Mouse (Mus musculus) limb, embryonic 14.5 days (tissue): ENCODE data around the gene Olfr1341. TPM values are rescaled to one million over a fixed set of nuclear protein-coding genes. Genes with fewer than 3 reads are reported as not detected.

Source experiments
- ATAC-seq: fragments of 200-750 bp; cut with Nextera tagmentation; 2 replicates; pipeline ENCODE4 v1.8.0; 2017; ENCODE audit warnings: low read depth, moderate number of reproducible peaks, moderate TSS enrichment; ENCODE audit not compliant: low FRiP score
- DNase-seq: peaks from one replicate; pipeline ENCODE4 v3.0.0-alpha.2; 2015; ENCODE audit warnings: low spot score
- H3K27ac ChIP-seq: fragments of 300-500 bp; sonication (generic); replicated peaks from 2 replicates; pipeline ENCODE4 v1.5.1; 2014; ENCODE audit warnings: low read depth, mild to moderate bottlenecking, low read length, moderate library complexity, mixed read lengths
- H3K27me3 ChIP-seq: fragments of 300-500 bp; sonication (generic); 2 replicates; pipeline ENCODE4 v1.6.1; 2014; ENCODE audit warnings: low read length, mixed read lengths; ENCODE audit not compliant: control insufficient read depth, insufficient read depth
- H3K36me3 ChIP-seq: fragments of 300-500 bp; sonication (generic); 2 replicates; pipeline ENCODE4 v1.6.1; 2014; ENCODE audit warnings: mild to moderate bottlenecking, low read length, moderate library complexity, mixed read lengths; ENCODE audit not compliant: control insufficient read depth, insufficient read depth
- H3K4me1 ChIP-seq: fragments of 300-500 bp; sonication (generic); 2 replicates; pipeline ENCODE4 v1.6.1; 2014; ENCODE audit warnings: antibody characterized with exemption, low read length, mixed read lengths; ENCODE audit not compliant: control insufficient read depth, insufficient read depth
- H3K4me2 ChIP-seq: fragments of 300-500 bp; sonication (generic); replicated peaks from 2 replicates; pipeline ENCODE4 v1.6.1; 2014; ENCODE audit warnings: low read depth, mild to moderate bottlenecking, low read length, moderate library complexity; ENCODE audit not compliant: severe bottlenecking
- H3K4me3 ChIP-seq: fragments of 300-500 bp; sonication (generic); replicated peaks from 2 replicates; pipeline ENCODE4 v1.5.1; 2014; ENCODE audit warnings: low read length
- H3K9ac ChIP-seq: fragments of 300-500 bp; sonication (generic); 2 replicates; pipeline ENCODE4 v1.6.1; 2014; ENCODE audit warnings: mild to moderate bottlenecking, low read depth, low read length, moderate library complexity; ENCODE audit not compliant: severe bottlenecking
- H3K9me3 ChIP-seq: fragments of 300-500 bp; sonication (generic); 2 replicates; pipeline ENCODE4 v1.6.1; 2016; ENCODE audit warnings: low read length; ENCODE audit not compliant: control insufficient read depth
- POLR2A ChIP-seq: fragments of 200-500 bp; IDR thresholded peaks from 2 replicates; pipeline ENCODE4 v1.8.0; 2012; ENCODE audit warnings: inconsistent platforms, mild to moderate bottlenecking, moderate library complexity, borderline replicate concordance; ENCODE audit not compliant: insufficient read depth, insufficient read length; ENCODE audit errors: extremely low read depth
- WGBS: fragments of 180-500 bp; shearing (Covaris S2); extraction: QIAGEN DNeasy Blood & Tissue Kit; methylation state at CpG from one replicate; pipeline ENCODE4 v1.1.7; 2014; 5-methylcytosine and 5-hydroxymethylcytosine counted together
- polyA plus RNA-seq, 2 experiments: library from polyadenylated mRNA; depleted of rRNA in 1 of 2; stranded (reverse) in 1 of 2; unstranded in 1 of 2; fragments of >200 nt; fragmentation: Nextera tagmentation in 1 of 2; extraction: Ambion mirVana in 1 of 2; gene quantifications; 2 replicates each; pipeline versions ENCODE4 v1.2.1 to v1.2.3; 2012 to 2014

Olfr1341 gene
- polyA plus RNA-seq, 2 experiments, result not detected

- no peak overlapping the region for H3K4me3 ChIP-seq
- H3K4me2 ChIP-seq, result no peak overlapping the region
- DNase-seq, result no peak
- WGBS, result 66% methylated on average over 3 of the region's 3 CpGs
- no peaks in the 10 kb centered on the region for H3K36me3 ChIP-seq
- H3K27ac ChIP-seq, result no peak overlapping the region
- ATAC-seq, result no peak
- H3K4me1 ChIP-seq, result no peaks in the 10 kb centered on the region
- TF ChIP-seq POLR2A, result no peak
- H3K9me3 ChIP-seq, result no peaks in the 10 kb centered on the region
- H3K9ac ChIP-seq, result no peak overlapping the region
- no peaks in the 10 kb centered on the region; the same call in 1 of the 2 replicates for H3K27me3 ChIP-seq
Measured at GRCm38 (mm10) chr4:118739574-118739973, 36.3 kb downstream of the Olfr1341 start.

GRCm38 (mm10) chr4:118740988-118741698 is 37.8 kb downstream of the Olfr1341 start:
- no peak overlapping the region for H3K27ac ChIP-seq
- TF ChIP-seq POLR2A, result no peak
- no peak overlapping the region for H3K4me3 ChIP-seq
- H3K36me3 ChIP-seq, result no peaks in the 10 kb centered on the region
- no peaks in the 10 kb centered on the region for H3K4me1 ChIP-seq
- ATAC-seq, result no peak
- no peak overlapping the region for H3K4me2 ChIP-seq
- DNase-seq, result no peak
- no peaks in the 10 kb centered on the region for H3K9me3 ChIP-seq
- no peak overlapping the region for H3K9ac ChIP-seq
- 9% methylated on average over 11 of the region's 11 CpGs for WGBS
- H3K27me3 ChIP-seq, result no peaks in the 10 kb centered on the region; the same call in 1 of the 2 replicates

GRCm38 (mm10) chr4:118741881-118742280 is 38.6 kb downstream of the Olfr1341 start:
- no peak for TF ChIP-seq POLR2A
- no peak for DNase-seq
- Histone ChIP-seq H3K27me3 (no peaks in the 10 kb centered on the region; the same call in 1 of the 2 replicates), H3K4me1 (no peaks in the 10 kb centered on the region), H3K4me3 (no peak overlapping the region), H3K9me3 (no peaks in the 10 kb centered on the region), H3K9ac (no peak overlapping the region), H3K4me2 (no peak overlapping the region), H3K27ac (no peak overlapping the region), H3K36me3 (no peaks in the 10 kb centered on the region)
- ATAC-seq, result no peak
- WGBS, result 8% methylated on average over 16 of the region's 16 CpGs

GRCm38 (mm10) chr4:118758637-118759036 is 55.3 kb downstream of the Olfr1341 start, which contains the start of gene Olfr1338:
Olfr1338 (minus strand) TSS chr4:118758737.
- Histone ChIP-seq H3K4me1 (no peaks in the 10 kb centered on the region), H3K27ac (no peak within 1 kb of the TSS), H3K9ac (no peak within 1 kb of the TSS), H3K4me3 (no peak within 1 kb of the TSS), H3K36me3 (no peaks in the 10 kb centered on the region), H3K4me2 (no peak within 1 kb of the TSS), H3K9me3 (no peaks in the 10 kb centered on the region), H3K27me3 (no peaks in the 10 kb centered on the region)
- TF ChIP-seq POLR2A, result no peak
- 59% methylated on average over 1 of the region's 1 CpGs for WGBS
- no peak for DNase-seq
- no peak for ATAC-seq

Other genes starting within 250 kb of the Olfr1341 start
- 0.23 and 0.51 TPM in 2 replicates for gene Mpl, start 246.0 kb upstream of the Olfr1341 start, polyA plus RNA-seq (2012; rRNA removed)
- gene Mpl, start 246.0 kb upstream of the Olfr1341 start, polyA plus RNA-seq (2014; fragmentation: Nextera tagmentation; extraction: Ambion mirVana), result 0.12 and 0.41 TPM in 2 replicates
- 27.1 and 34.2 TPM in 2 replicates for gene Tie1, start 213.5 kb upstream of the Olfr1341 start, polyA plus RNA-seq (2012; rRNA removed)
- gene Tie1, start 213.5 kb upstream of the Olfr1341 start, polyA plus RNA-seq (2014; fragmentation: Nextera tagmentation; extraction: Ambion mirVana), result 16.7 and 17.7 TPM in 2 replicates
- gene 2610528J11Rik, start 176.5 kb upstream of the Olfr1341 start, polyA plus RNA-seq (2012; rRNA removed), result 3.7 and 4.3 TPM in 2 replicates
- gene 2610528J11Rik, start 176.5 kb upstream of the Olfr1341 start, polyA plus RNA-seq (2014; fragmentation: Nextera tagmentation; extraction: Ambion mirVana), result 9.5 and 10.9 TPM in 2 replicates
- 5.2 and 6.0 TPM in 2 replicates for gene Tmem125, start 159.5 kb upstream of the Olfr1341 start, polyA plus RNA-seq (2012; rRNA removed)
- 7.6 and 11.1 TPM in 2 replicates for gene Tmem125, start 159.5 kb upstream of the Olfr1341 start, polyA plus RNA-seq (2014; fragmentation: Nextera tagmentation; extraction: Ambion mirVana)
- gene Cfap57, start 82.7 kb upstream of the Olfr1341 start, polyA plus RNA-seq (2012; rRNA removed), result 0.08 and 0.18 TPM in 2 replicates
- gene Cfap57, start 82.7 kb upstream of the Olfr1341 start, polyA plus RNA-seq (2014; fragmentation: Nextera tagmentation; extraction: Ambion mirVana), result 0.25 and 0.65 TPM in 2 replicates
- gene Ebna1bp2, start 82.7 kb upstream of the Olfr1341 start, polyA plus RNA-seq (2012; rRNA removed), result 62.1 and 100 TPM in 2 replicates
- gene Ebna1bp2, start 82.7 kb upstream of the Olfr1341 start, polyA plus RNA-seq (2014; fragmentation: Nextera tagmentation; extraction: Ambion mirVana), result 139 and 148 TPM in 2 replicates
- gene Olfr62, start 44.6 kb upstream of the Olfr1341 start, polyA plus RNA-seq (2012; rRNA removed), result not detected in 2 replicates
- not detected in 2 replicates for gene Olfr62, start 44.6 kb upstream of the Olfr1341 start, polyA plus RNA-seq (2014; fragmentation: Nextera tagmentation; extraction: Ambion mirVana)
- 0.36 and 0.38 TPM in 2 replicates for gene Olfr1342, start 10.8 kb upstream of the Olfr1341 start, polyA plus RNA-seq (2012; rRNA removed)
- not detected in 2 replicates for gene Olfr1342, start 10.8 kb upstream of the Olfr1341 start, polyA plus RNA-seq (2014; fragmentation: Nextera tagmentation; extraction: Ambion mirVana)
- gene Olfr1340, start 16.6 kb downstream of the Olfr1341 start, polyA plus RNA-seq (2012; rRNA removed), result not detected in 2 replicates
- gene Olfr1340, start 16.6 kb downstream of the Olfr1341 start, polyA plus RNA-seq (2014; fragmentation: Nextera tagmentation; extraction: Ambion mirVana), result not detected in 2 replicates
- not detected in 2 replicates for gene Olfr1339, start 28.7 kb downstream of the Olfr1341 start, polyA plus RNA-seq (2012; rRNA removed)
- gene Olfr1339, start 28.7 kb downstream of the Olfr1341 start, polyA plus RNA-seq (2014; fragmentation: Nextera tagmentation; extraction: Ambion mirVana), result not detected in 2 replicates
- not detected in 2 replicates for gene Olfr1338, start 55.2 kb downstream of the Olfr1341 start, polyA plus RNA-seq (2012; rRNA removed)
- not detected in 2 replicates for gene Olfr1338, start 55.2 kb downstream of the Olfr1341 start, polyA plus RNA-seq (2014; fragmentation: Nextera tagmentation; extraction: Ambion mirVana)
- gene Olfr1337, start 79.1 kb downstream of the Olfr1341 start, polyA plus RNA-seq (2012; rRNA removed), result not detected in 2 replicates
- not detected in 2 replicates for gene Olfr1337, start 79.1 kb downstream of the Olfr1341 start, polyA plus RNA-seq (2014; fragmentation: Nextera tagmentation; extraction: Ambion mirVana)
- gene Olfr1335, start 106.4 kb downstream of the Olfr1341 start, polyA plus RNA-seq (2012; rRNA removed), result not detected in 2 replicates
- gene Olfr1335, start 106.4 kb downstream of the Olfr1341 start, polyA plus RNA-seq (2014; fragmentation: Nextera tagmentation; extraction: Ambion mirVana), result not detected in 2 replicates
- gene Olfr1333, start 132.8 kb downstream of the Olfr1341 start, polyA plus RNA-seq (2012; rRNA removed), result not detected in 2 replicates
- not detected in 2 replicates for gene Olfr1333, start 132.8 kb downstream of the Olfr1341 start, polyA plus RNA-seq (2014; fragmentation: Nextera tagmentation; extraction: Ambion mirVana)
- gene Olfr1331, start 161.1 kb downstream of the Olfr1341 start, polyA plus RNA-seq (2012; rRNA removed), result not detected in 2 replicates
- not detected in 2 replicates for gene Olfr1331, start 161.1 kb downstream of the Olfr1341 start, polyA plus RNA-seq (2014; fragmentation: Nextera tagmentation; extraction: Ambion mirVana)
- not detected in 2 replicates for gene Olfr1330, start 185.1 kb downstream of the Olfr1341 start, polyA plus RNA-seq (2012; rRNA removed)
- 0.07 TPM in 1 of 2 replicates, not detected in the other for gene Olfr1330, start 185.1 kb downstream of the Olfr1341 start, polyA plus RNA-seq (2014; fragmentation: Nextera tagmentation; extraction: Ambion mirVana)
- not detected in 2 replicates for gene Olfr1329, start 213.9 kb downstream of the Olfr1341 start, polyA plus RNA-seq (2012; rRNA removed)
- gene Olfr1329, start 213.9 kb downstream of the Olfr1341 start, polyA plus RNA-seq (2014; fragmentation: Nextera tagmentation; extraction: Ambion mirVana), result not detected in 2 replicates
- not detected in 2 replicates for gene Olfr1328, start 235.1 kb downstream of the Olfr1341 start, polyA plus RNA-seq (2012; rRNA removed)
- not detected in 2 replicates for gene Olfr1328, start 235.1 kb downstream of the Olfr1341 start, polyA plus RNA-seq (2014; fragmentation: Nextera tagmentation; extraction: Ambion mirVana)